Mouse (Mus musculus) induced T-regulatory cell, adult 2 months (primary cell): Measurements from ENCODE around the gene Parvg.

ENCODE experiments used
- DNase-seq: peaks from one replicate; pipeline ENCODE4 v3.0.0-alpha.2; 2012; ENCODE audit warnings: low read depth

Parvg gene

DNA sequence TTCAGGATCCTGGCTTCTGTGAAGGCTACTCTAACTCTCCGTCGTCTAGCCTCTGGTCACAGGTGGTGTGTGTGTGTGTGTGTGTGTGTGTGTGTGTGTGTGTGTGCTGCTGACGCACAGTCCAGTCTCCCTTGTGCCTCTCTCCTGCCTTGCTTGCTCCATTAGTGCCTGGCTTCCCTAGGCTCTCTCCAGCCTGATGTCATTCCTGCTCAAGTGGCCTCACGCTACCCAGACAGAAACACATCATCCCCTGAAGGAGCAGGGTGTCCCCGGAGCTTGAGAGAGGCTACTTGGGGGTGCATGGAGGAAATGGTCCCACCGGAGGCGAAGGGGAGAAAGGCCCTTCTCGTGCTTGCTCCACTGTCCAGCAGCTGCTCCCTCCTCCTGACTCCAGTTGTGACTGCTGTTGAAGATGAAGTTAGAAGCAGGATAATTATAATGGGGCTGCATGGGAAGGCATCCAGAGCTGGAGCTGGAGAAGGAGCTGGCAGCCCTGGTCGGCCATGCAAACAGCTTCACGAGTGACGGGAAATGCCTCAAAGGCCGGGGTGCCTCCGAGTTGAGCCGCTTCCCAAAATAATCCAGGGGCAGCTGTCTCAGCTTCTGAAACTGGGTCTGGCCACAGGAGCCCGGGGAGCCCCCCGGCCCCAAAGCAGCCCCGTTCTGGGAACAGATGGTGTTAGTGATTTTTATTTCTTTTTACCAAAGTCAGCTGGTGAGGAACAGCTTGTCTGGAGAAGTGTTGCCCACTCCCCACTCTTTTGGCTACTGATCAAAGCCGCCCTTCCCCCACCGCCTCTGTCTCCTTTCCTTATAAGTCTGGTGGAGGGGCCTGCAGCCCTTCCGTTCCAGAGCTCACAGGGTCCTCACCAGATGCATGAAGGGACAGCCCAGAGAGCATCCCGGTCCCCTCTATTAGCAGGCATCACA is 28.4 kb downstream of the Parvg start:
- DNase-seq: no peak

DNA sequence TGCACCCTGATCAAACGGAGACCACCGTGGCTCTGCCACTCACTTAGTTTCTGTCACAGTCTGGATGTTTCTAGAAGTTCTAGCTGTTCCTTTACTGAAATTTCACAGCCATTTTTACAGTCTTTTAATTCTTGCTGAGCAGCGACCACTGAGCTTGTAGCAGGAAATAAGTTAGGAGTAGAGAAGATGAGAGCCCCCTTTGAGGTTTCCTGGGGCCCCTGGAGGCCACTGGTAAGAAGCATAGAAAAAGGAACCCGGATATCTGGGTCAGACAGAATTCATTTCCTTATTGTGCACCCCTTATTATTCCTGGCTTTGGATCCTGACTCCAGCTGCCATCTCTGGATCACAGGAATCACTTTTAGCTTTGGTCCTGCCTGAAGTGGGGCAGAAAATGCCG is 31.3 kb downstream of the Parvg start:
- no peak for DNase-seq

DNA sequence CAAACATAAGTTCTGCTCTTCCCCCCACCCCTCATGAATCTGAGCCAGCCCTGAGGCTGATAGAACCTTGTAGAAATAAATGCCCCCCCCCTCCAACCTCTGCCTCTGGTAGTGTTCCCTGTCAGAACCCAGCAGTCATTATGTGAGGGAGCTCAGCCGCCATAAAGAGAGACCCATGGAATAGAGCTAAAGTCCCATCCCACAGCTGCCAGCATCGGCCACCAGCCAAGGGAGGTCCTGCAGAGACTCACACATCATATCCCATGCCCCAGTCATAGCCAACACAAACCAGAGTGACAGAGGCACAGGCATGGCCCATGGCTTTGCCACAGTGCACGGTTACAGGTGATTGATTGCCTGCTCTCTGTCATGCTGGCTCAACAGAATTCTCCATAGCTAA is 40.9 kb downstream of the Parvg start:
- DNase-seq: no peak

DNA sequence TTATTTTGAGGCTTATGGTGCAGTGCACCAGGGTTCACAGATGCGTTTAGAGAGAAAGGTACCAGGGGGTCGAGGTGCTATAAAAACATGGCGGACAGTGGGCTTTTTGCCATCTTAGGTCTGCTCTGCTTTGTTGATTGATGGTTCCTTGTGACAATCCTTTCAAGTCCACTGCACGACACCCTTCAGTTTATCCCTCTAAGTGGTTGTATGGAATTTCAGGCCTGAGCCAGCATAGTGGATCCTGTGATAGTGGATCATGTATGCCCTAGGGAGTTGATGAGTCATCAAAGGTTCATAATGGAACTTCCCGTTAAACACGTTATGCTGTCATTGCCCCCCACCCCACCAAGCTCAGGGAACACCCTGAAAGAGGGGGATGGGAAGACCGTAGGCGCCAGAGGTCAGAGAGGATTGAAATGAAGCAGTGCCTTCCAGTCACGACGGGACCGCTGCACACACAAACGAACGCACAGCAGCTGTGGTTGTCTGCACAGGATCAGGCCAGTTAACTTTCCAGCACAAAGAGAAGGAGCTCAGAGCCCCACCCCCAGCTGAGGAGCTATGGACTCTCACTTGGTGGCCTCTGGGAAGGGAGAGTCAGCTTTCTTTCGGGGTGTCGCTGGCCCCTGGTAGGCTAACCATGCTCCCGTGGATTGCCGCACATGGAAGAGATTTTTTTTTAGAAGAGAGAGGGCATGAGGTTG is 42.0 kb downstream of the Parvg start:
- no peak for DNase-seq

DNA sequence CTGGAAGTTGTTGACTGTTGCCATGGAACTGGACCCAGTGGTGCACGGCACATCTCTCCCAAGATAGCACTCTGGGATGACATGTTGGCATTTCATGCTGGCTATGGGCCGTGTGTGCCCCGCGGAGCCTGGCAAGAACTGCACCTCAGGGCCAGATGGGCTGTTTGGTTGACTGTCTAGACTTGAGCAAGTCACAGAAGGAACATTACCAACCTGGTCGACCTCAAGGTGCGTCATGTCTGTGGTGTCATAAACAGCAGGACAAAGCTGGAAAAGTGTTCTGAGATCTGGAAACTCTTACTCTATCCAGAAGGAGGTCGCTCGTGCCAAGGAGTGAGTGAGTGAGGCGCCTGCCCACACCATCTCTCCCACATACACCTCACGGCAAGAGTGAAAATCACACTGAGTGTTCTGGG is 42.8 kb downstream of the Parvg start:
- DNase-seq: no peak

DNA sequence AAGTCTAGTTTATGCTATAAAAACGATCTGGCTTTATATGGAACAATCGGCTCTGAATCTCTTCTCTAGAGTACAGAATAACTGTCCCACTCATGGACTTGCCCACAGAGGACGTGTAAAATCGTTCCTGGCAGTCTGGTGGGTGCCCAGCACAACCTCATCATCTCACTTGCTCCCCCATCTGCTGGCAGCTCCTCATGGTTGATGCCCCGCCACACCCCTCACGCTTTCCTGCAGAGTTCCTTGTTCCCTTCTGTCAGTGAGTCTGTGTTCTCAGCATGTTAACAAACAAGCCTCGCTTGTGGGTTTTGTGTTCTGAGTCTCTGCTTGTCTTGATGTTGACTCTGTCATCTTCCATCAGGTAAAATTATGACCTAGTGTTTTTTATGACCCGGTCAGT is 43.6 kb downstream of the Parvg start:
- DNase-seq: no peak

DNA sequence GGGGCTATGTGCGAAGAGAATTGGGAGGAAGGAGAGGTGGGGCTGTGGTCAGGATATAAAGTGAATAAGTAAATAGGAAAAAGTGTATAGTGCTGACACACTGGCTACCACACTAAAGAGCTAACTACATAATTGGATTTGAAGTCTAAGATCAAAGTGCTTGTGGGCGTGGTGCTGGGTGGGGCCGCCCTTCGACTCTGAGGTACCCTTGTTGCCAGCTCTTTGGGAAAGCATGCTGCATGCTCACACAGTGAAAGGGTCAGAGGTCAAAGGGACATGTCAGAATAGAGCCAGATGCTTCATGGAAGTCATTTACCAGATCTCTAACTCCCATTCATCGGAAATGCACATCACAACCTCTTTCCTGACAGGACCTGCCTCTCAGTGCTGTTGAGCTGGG is 49.0 kb downstream of the Parvg start:
- DNase-seq: no peak

DNA sequence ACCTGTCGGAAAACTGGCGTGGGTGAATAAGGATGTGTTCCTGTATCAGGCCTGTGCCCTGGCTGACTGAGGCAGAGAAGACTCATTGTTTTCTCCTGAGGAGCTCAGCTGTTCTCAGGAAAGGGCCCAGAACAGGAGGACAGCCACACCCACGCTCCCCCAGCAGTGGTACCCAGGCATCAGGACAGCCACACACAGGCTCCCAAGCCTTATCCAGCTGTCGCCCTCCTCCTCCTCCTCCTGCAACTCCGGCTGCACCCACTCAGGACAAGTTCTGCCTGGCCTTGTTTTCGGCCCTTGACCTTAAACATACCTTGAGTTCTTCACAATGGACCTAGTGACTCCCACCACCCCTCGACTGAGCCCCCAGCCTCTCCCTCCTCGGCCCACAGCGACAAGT is 54.9 kb downstream of the Parvg start:
- no peak for DNase-seq

DNA sequence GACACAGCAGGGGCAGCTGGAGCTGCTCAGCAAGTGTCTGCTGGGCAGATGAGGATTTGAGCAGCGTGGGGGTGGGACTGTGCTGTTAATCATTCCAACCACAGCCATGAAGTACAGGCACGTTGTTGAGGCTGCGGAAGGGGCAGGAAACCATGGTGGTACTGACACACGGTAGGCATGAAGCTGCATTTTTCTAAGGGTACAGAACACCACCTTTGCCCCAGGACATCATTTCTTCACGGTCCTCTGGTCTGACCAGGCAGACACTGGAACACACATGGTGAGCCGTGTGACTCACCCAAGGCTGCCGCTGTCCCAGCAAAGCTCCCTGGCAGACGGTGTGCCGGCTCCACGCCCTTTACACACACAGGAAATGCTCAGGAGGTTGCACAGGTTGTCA is 56.4 kb downstream of the Parvg start:
- no peak for DNase-seq

DNA sequence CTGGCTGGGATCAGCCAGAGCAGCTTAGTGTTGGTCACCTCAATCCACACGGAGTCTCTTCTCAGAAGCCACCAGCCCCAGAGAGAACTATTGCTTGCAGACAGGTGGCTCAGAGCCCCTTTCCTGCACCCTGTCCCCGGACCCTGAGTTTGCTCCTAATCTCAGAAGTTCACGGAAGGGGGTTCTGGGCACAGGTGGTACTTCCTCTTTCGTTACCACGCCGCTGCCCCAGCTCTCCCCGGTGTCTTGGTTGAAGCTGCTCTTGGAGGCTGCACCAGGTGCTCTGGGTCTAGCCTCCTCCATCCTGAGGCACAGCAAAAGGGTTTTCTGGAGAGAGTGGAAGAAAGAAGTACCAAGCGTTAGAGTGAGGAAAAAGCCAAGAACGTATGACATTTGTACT is 60.2 kb downstream of the Parvg start:
- no peak for DNase-seq

DNA sequence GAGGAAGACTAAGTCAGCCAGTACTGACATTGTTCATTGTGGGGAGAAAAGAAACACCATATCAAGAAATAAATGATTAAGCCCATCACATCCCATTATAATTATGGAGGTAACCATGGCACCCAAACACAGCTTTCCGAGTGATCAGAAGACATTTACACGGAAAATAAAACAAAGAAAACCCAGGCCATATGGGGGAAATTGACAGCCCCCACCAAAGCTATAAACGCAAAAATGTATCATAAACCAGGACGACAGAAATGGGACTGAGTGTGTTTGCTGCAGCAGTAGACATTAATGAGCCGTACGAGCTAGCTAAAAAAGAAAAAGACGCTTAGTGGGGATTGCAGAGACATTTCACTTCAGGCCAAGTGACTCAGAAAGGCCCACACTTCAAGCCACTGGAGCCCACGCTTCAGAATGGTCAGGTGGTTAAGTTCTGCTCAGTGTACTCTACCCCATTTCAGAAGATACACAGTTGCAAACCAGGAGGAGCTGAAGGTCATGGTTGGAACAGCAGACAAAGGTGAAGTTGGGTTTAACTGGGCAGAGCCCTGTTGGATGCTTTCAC is 62.3 kb downstream of the Parvg start:
- DNase-seq: no peak

DNA sequence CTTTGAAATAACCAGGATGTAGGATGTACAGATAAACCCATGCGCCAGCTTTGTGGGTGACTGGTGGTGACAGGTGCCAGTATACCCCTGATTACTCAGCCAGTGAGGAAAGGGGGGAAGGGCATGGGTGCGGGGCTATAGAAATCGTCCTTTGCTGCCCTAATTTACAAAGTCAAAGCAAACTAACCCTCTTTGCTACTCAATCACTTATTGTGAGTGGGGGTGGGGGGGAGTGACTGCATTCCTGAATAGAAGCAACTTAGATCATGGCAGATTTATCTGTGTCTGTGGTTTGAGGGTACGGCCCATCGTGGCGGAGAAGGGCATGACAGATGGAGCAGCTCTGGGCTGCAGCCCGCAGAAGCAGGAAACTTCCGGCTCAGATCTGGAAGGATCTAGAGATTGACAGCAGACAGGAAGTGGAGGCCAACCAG is 64.9 kb downstream of the Parvg start:
- peak; percentile 23 for DNase-seq

DNA sequence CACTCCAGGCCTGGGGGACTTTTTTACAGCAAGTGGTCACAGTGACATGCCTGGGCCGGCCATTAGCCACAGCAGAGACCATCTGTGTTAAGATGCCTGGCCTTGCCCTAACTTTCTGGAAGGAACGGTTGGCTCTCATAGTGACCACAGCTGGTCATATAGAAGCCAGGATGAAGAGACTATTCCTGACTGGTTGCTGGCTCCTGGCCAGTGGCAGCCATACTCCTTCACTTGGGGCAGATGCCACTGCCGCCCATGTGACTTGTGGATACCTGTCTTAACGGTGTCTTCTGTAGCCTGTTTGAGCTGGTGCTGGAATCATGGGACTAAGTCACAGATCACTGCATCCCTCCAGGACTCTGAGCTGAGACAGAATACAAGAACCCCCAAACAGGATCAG is 68.3 kb downstream of the Parvg start:
- no peak for DNase-seq
